Mouse (Mus musculus) embryonic stem cell, embryonic (primary cell): ENCODE data around the gene Uckl1.

Experiments used
- CTCF ChIA-PET, 4 experiments: fragments of 300-600 bp in 2 of 4; fragments of 350-600 bp in 2 of 4; sonication (Branson Sonifier 250); formaldehyde crosslinking; loops; one replicate each; lab custom pipeline; 2022; ENCODE audit warnings: inconsistent platforms in 2 of 4; lab: Charles Lee
- POLR2A ChIA-PET, 4 experiments: fragments of 300-600 bp in 2 of 4; fragments of 350-600 bp in 2 of 4; sonication (Branson Sonifier 250); formaldehyde crosslinking; loops; one replicate each; lab custom pipeline; 2022; ENCODE audit warnings: antibody characterized with exemption in 4 of 4, inconsistent platforms in 1 of 4; lab: Charles Lee

Uckl1 gene

DNA sequence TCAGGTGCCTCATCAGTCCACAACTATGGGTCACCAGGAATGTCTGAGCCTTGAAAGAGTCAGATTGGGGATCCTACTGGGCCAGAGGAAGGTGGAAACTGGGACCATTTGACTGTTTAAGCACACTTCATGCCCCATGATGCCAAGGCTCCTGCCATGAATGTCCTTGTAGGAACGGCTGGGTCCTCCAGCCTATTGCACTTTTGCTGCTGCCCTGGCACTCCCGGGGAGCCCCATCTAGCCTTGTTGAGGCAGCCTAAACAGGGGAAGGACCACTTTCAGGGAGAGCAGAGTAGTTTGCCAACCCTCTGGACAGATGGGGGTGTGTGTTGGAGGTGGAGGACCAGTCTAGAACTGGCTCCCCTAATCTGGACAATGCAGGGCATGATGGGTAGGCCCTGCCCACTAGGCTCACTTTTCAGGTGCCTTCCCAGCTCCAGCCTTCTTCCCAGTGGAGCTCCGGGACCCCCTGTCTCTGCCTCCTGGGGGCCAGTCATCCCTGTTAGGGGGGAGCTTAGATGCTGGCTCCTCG, at the start of gene Uckl1:
TSS of gene Uckl1 (minus strand) at position 482 of the 532 bp plus-strand sequence.
- CTCF ChIA-PET = interaction anchor here in 2 of 4 experiments (0.6 to 1.6 kb wide), 2 partner anchors 11 to 316 kb away, joined by 5 to 11 read pairs; no protein-coding TSS in a partner anchor
- POLR2A ChIA-PET = interaction anchor here in 2 of 4 experiments (0.8 to 5.9 kb wide), 6 partner anchors 11 to 65 kb away, joined by 3 to 46 read pairs (median 9); partner anchors contain the start of genes Samd10 (in 2 of the 2) and Dnajc5 (in 1 of the 2)

DNA sequence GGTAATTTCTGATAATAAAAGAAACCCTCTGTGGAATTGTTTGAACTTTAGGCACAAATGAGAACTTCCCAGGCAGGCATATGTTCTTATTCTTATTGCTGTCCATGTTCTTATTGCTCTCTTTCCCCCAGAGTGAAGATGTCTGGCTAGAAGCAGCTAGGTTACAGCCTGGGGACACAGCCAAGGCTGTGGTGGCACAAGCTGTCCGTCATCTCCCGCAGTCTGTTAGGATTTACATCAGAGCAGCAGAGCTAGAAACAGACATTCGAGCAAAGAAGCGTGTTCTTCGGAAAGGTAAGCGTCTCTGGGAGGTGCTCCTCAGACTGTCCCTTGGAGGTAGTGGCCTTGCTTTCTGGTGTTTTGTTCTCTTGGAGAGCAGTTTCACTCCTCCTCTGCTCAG, 47.9 kb upstream of the Uckl1 start:
- CTCF ChIA-PET = interaction anchor here in 1 of 4 experiments (0.5 kb wide), 1 partner anchor 27 kb away, joined by 3 read pairs; no protein-coding TSS in a partner anchor
- POLR2A ChIA-PET = interaction anchor here in 2 of 4 experiments (0.7 to 1.9 kb wide), 3 partner anchors 12 to 42 kb away, joined by 3 to 4 read pairs (median 3); no protein-coding TSS in a partner anchor

DNA sequence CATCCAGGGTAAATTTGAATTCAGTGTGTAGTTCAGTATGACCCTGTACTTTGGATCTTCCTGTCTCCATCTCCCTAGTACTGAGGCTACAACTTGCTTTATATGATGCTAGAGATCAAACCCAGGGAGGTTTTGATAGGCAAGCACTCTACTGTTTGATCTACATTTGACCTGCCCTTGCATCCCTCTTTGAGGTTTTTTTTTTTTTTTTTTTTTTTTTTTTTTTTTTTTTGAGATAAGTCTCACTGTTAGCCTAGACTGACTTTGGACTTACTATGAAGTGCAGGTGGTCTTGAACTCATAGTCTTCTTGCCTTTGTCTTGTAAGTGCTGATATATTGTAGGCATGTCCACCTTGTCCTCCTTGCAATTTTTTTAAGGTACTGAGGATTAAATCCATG, 43.8 kb upstream of the Uckl1 start:
- POLR2A ChIA-PET = interaction anchor here in 2 of 4 experiments (0.6 to 1.2 kb wide), 4 partner anchors 8 to 803 kb away, joined by 3 to 8 read pairs (median 3); no protein-coding TSS in a partner anchor
- CTCF ChIA-PET = interaction anchor here in 1 of 4 experiments (0.7 kb wide), 1 partner anchor 258 kb away, joined by 3 read pairs; no protein-coding TSS in a partner anchor

DNA sequence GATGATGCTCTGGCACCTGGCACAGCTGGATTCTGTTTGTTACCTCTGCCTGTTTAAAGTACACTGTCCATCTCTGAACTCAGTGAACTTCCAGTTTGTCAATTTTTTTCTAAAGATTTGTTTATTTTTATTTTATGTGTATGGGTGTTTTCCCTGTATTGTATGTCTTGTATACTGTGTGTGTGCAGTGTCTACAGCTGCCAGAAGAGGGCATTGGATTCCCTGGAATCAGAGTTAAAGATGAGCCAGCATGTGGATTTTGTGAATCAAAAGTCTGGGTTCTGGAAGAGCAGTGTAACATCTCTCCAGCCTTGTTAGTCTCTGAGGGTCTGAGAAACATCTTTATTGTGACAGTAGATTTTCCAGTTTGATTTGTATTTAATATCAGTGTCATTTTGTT, 38.7 kb upstream of the Uckl1 start:
- ChIA-PET POLR2A (interaction anchor here in 2 of 4 experiments (0.8 to 2.4 kb wide), 4 partner anchors 8 to 56 kb away, joined by 4 to 7 read pairs (median 6); no protein-coding TSS in a partner anchor), CTCF (interaction anchor here in 3 of 4 experiments (0.7 to 2.9 kb wide), 7 partner anchors 8 to 56 kb away, joined by 3 to 12 read pairs (median 3); partner anchors contain the start of gene Tcea2 (in 1 of the 3))

DNA sequence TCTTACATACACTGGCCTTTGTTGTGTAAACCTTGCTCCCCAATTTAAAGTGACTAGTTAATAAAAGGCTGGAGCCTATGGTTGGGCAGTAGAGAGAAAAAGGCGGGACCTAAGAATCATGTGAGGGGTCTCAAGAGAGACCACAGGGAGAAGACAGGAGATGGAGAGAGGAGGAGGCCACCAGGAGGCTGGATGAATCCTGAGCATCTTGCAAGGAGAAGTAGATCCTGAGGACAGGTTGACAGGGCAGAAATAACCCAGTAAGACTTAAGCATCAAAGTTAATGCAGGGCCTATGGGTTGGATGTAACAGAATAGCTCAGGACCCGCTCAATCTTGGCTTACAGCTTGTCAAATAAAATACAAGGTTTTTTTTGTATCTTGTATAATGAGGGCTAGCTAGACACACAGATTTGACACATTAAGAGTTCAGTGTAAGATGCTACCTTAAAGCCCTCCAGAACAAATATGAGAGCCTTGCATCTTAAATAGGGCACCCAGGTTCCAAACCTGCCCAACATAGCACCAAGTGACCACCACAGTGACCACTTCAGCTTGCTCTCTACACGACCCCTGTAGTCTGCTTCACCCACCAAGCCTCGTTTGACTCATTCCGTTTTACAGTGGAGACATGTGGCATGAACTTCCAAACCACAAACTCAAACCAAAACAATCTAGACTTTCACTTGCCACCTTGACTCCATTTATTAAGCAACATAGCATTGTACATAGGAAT, 34.2 kb upstream of the Uckl1 start:
- POLR2A ChIA-PET = interaction anchor here in 1 of 4 experiments (0.7 kb wide), 2 partner anchors 16 to 26 kb away, joined by 3 read pairs; no protein-coding TSS in a partner anchor
- CTCF ChIA-PET = interaction anchor here in 2 of 4 experiments (0.9 to 1.1 kb wide), 2 partner anchors 26 to 60 kb away, joined by 3 to 4 read pairs; no protein-coding TSS in a partner anchor

DNA sequence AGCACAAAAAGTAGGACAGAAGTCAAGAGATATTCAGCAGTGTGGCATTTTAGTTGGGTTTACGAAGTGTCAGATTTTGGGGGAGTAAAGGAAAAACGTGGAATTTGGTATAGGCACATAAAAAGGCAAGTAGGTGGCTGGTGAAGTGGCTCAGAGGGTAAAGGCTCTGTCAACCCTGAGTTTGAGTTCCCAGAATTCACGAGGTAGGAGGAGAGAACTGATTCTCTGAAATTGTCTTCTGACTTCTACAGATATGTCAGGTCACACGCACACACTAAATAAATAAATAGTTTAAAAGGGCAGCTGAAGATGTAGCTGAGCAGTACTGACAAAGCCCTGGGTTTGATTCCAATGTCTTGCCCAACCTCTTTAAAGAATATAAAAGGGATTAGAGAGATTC, 17.7 kb upstream of the Uckl1 start:
- CTCF ChIA-PET = interaction anchor here in 1 of 4 experiments (2.2 kb wide), 1 partner anchor 76 kb away, joined by 6 read pairs; no protein-coding TSS in a partner anchor
- POLR2A ChIA-PET = interaction anchor here in 1 of 4 experiments (1.6 kb wide), 1 partner anchor 10 kb away, joined by 5 read pairs; no protein-coding TSS in a partner anchor

DNA sequence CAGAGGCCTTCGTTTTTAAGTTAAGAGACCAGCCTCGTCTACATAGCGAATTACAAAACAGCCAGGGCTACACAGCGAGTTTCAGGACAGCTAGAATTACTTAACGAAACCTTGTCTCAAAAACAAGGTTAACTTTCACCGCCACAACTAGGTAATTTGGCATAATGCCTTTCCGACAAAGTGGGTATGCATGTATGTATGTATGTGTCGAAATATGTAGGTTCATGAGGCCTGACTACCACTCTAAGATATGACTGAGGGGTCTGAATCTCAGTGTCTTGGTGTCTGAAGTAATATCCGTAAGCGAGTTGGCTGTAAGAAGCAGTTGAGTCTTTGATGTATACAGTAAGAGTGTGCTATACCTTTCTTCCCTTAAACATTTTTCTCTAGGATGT, 17.1 kb upstream of the Uckl1 start:
- POLR2A ChIA-PET = interaction anchor here (0.5 to 5.1 kb wide), 77 partner anchors 9 to 899 kb away, joined by 3 to 46 read pairs (median 4); partner anchors contain the start of genes Dnajc5 (in 3 of the 4), Prpf6 (in 3 of the 4), Tpd52l2 (in 2 of the 4) and Uckl1 (in 2 of the 4)
- CTCF ChIA-PET = interaction anchor here in 3 of 4 experiments (0.9 to 2.2 kb wide), 12 partner anchors 12 to 236 kb away, joined by 3 to 14 read pairs (median 5); partner anchors contain the start of genes Arfrp1 (in 1 of the 3), Sox18 (in 1 of the 3) and Tpd52l2 (in 1 of the 3)

DNA sequence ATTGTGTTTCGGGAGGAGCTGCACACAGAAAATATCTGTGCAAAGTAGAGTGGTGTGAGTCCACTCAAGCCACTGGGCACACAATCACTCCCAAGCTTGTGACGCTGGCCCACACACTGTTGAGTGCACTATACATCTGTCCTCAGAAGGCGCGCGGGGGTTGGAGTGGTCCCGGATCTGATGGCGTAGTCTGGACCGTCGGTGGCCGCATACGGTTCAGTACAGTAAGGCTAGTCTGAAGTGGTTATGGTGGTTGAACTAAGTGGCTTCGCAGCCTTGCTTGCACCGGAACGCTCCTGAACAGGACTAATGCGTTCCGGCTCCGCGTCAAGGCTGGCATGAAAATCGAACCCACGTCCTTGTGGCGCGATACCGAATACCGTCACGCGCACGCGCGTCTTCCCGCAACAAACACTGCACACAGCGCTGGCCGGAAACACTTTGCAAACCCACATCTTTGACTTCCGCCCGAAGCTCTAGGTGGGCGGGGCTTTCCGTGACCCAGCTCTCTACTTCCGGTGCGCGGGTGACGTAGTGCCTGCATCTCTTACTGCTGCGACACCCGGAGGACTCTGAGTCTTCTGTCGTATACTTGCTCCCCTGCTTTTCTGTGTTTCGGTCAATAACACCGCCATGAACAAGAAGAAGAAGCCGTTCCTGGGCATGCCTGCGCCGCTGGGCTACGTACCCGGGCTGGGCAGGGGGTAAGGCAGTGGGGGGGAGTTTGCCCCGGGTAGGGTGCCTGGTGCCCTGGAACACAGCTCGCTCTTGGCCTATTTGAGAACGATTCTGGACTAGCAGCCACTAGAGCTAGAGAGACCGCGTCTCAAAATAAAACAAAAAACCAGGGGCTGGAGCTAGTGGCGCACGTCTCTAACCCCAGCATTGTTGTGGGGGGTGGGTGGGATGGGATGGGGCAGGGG, 16.4 kb upstream of the Uckl1 start:
- POLR2A ChIA-PET = interaction anchor here (0.5 to 5.1 kb wide), 88 partner anchors 9 to 898 kb away, joined by 3 to 46 read pairs (median 4); partner anchors contain the start of genes Dnajc5 (in 3 of the 4), Prpf6 (in 3 of the 4), Tpd52l2 (in 2 of the 4) and Uckl1 (in 2 of the 4)
- CTCF ChIA-PET = interaction anchor here in 3 of 4 experiments (0.7 to 2.2 kb wide), 15 partner anchors 11 to 236 kb away, joined by 3 to 14 read pairs (median 4); partner anchors contain the start of genes Arfrp1 (in 1 of the 3), Sox18 (in 1 of the 3) and Tpd52l2 (in 1 of the 3)

DNA sequence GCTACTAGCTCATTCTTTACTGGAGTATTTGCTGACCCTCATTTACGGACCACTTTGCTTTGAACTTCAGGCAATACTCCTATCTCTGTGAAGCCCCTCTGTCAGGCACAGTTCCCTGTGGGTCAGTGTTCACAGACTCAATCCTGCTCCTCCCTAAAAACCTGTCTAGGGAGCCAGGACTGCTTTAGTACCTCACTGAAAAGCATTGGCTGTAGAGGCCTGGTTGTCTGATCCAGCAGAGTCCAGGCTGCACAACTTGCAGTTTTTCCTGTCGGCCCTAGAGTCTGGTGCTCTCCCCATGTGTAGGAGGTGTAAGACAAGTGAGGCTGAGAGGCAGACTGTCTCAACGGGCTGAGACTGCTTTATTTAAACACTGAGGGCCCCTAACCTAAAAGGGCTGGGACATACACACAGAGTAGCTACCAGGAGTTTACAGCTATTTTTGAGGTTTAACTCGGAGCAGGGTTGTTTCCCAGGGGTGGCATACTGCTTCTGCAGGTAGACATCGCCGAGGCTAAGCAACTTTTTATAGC, 15.6 kb upstream of the Uckl1 start:
- POLR2A ChIA-PET = interaction anchor here in 3 of 4 experiments (1.1 to 5.1 kb wide), 37 partner anchors 9 to 381 kb away, joined by 3 to 46 read pairs (median 5); partner anchors contain the start of genes Dnajc5 (in 3 of the 3), Prpf6 (in 2 of the 3), Uckl1 (in 2 of the 3) and Abhd16b (in 1 of the 3)
- CTCF ChIA-PET = interaction anchor here in 3 of 4 experiments (1.0 to 3.4 kb wide), 9 partner anchors 32 to 117 kb away, joined by 3 to 15 read pairs (median 4); partner anchors contain the start of genes Sox18 (in 1 of the 3) and Tpd52l2 (in 1 of the 3)

DNA sequence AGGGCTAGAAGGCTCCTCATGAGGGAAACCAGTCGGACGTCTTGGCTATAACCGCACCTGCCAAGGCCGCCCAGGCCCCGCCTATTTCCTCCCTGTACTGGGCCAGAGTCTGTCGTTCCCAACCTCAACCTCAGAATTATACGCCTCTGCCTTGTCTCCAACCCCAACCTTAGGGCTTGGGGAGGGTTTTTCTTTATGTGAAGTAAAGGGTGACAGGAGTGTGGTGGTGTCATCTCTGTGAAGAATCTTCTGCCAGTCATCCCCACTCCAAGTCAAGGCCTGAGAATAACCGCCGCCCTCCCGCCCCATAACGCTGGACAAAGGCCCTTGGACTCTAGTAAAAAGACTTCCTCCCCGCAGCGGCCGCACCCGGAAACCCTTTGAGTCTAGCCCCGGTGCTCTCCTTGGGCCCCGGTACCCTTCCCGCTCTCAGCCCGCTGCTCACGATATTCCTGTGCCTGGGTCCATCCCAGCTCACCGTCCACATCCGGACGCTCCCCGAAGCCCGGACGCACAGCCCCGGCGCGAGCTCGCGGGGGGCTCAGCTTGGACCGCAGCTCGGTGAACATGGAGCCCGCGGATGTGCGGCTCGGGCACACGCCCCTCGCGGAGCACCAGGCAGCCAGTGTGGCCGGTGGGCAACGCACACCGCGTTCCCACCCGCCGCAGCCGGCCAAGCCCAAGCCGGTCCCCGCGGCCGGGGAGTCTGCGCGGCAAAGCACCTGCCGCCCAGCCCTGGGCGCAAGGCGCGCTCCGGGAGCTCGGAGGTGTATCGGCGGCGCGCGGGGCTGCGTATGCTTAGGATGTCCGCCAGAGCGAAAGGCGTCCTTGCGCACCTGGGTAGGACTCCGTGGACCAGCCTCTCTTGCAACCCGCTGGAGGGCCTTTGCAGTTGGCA, 14.0 kb upstream of the Uckl1 start, which contains the start of gene Samd10:
TSS of gene Samd10 (minus strand) at position 759 of the 898 bp plus-strand sequence.
- ChIA-PET CTCF (interaction anchor here in 3 of 4 experiments (0.6 to 3.4 kb wide), 15 partner anchors 10 to 412 kb away, joined by 3 to 15 read pairs (median 4); partner anchors contain the start of gene Ppdpf (in 1 of the 3)), POLR2A (interaction anchor here (0.5 to 5.1 kb wide), 39 partner anchors 8 to 666 kb away, joined by 3 to 46 read pairs (median 3); partner anchors contain the start of genes Dnajc5 (in 4 of the 4), Uckl1 (in 2 of the 4), Abhd16b (in 1 of the 4) and Arfrp1 (in 1 of the 4))

DNA sequence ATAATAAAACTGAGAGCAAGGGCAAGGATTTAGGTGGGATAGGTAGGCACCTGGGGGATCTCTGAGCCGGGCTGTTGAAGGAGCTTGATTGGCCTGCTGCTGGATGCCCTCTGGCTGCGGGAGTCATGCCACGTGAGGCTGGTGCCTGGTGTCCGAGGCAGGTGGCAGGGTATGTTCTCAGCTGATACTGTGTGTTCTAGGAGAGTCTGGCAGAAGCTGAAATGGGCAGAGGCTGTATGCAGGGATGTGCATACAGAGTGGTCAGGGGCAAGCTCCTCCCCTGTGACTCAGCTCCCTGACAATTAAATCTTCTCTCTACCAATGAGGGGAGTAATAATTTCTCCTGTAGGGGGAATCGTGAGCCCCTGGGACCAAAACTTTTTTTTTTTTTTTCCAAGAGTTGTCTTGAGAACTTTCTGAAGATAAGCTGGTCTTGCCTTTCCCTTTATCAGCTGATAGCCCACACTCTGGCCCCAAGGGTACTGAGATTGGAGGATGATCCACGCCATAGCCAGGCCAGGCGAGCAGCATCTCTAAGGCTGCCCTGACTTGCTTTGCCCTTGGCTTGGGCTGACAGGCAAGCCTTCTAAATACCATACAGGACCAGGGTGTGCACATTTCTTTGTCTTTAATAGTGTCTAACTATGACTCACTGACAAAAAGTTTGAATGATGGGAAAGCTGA, 12.8 kb upstream of the Uckl1 start:
- POLR2A ChIA-PET = interaction anchor here in 2 of 4 experiments (0.6 to 5.1 kb wide), 10 partner anchors 9 to 232 kb away, joined by 3 to 46 read pairs (median 4); partner anchors contain the start of genes Dnajc5 (in 2 of the 2), Arfrp1 (in 1 of the 2) and Tcea2 (in 1 of the 2)
- CTCF ChIA-PET = interaction anchor here in 3 of 4 experiments (0.6 to 3.4 kb wide), 10 partner anchors 16 to 192 kb away, joined by 3 to 15 read pairs (median 5); partner anchors contain the start of gene Dnajc5 (in 1 of the 3)

DNA sequence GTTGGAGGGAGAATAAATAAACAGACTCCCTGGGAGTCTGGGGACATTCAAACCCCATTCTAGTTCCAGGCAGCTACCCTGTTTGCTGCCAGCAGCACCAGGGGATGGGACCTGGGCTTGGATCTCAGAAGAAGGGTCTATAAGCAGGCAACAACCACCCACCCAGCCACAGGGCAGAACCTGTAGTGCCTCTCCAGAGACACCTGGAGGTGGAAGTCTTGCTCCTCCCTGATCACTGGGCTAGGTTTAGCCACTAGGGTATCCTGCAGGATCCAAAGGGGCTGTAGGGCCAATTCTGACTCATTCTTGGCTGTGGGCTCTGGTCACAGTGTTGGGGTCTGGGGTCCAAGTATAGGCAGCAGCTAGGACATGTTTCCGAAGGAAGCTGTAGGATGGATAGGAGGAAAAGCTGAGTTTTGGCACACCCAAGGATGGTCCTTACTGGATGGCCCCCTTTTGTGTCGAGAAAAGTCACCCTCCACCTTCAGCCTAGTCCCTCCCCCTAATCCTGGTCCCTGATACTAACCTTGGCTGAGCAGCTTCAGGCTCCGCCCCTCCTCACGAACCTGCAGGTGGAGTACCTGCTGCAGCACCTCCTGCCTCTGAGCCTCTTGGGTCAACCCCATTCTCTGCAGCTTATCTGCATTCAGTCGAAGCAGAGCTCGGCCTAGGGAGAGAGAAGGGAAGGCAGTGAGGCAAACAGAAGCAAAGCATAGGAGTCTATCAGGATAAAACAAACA, 11.7 kb upstream of the Uckl1 start:
- POLR2A ChIA-PET = interaction anchor here in 2 of 4 experiments (0.8 to 2.7 kb wide), 4 partner anchors 24 to 103 kb away, joined by 3 to 7 read pairs (median 4); partner anchors contain the start of genes Dnajc5 (in 1 of the 2) and Tcea2 (in 1 of the 2)
- CTCF ChIA-PET = interaction anchor here in 1 of 4 experiments (1.4 kb wide), 1 partner anchor 207 kb away, joined by 3 read pairs; no protein-coding TSS in a partner anchor
